Mouse (Mus musculus) E14TG2a.4 (cell line): ENCODE results near the gene Tbc1d2b.

Experiments used
- CTCF ChIP-seq: conservative IDR thresholded peaks from 2 replicates; pipeline ENCODE4 v1.5.1; 2014; ENCODE audit warnings: low read length
- POU5F1 ChIP-seq: IDR thresholded peaks from 2 replicates; pipeline ENCODE4 v1.6.1; 2014; ENCODE audit warnings: low read length, borderline replicate concordance

- TF ChIP-seq CTCF (no peak), POU5F1 (no peak)
Measured at GRCm38 (mm10) chr9:90250964-90251750, 19.4 kb downstream of the Tbc1d2b start.
